Mouse (Mus musculus): ENCODE data around the gene Dpt. TPM values are rescaled to one million over a fixed set of nuclear protein-coding genes. Genes with fewer than 3 reads are reported as not detected.
"Not testable (repeated sequence)": the region's sequence is repeated elsewhere in the genome, so short reads cannot be mapped to it uniquely, and the experiment has no call there.

Gene Dpt
- 44.5 and 47.2 TPM in 2 replicates for polyA plus RNA-seq (2012; rRNA removed)

DNA sequence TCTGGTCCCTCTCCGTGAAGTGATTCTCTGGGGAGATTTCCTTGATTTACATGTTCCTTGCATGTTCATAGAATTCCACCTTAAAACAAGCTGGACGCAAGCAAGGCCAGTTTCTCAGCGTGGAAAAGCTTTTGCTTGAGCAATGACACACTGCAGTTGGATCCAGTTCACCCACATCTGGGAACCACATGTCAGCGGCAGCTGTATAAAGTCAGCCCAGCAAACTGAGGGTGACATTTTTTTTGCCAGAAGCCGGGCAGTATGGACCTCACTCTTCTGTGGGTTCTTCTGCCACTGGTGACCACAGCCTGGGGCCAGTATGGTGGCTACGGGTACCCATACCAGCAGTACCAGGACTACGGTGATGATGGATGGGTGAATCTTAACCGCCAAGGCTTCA, at the start of gene Dpt:
Gene Dpt, plus strand, starts transcription at position 174 of the 400 bp plus-strand sequence.
- no peak for DNase-seq (ENCODE audit: low read depth, low spot score)
- 80% methylated on average over 8 of the region's 8 CpGs for WGBS

DNA sequence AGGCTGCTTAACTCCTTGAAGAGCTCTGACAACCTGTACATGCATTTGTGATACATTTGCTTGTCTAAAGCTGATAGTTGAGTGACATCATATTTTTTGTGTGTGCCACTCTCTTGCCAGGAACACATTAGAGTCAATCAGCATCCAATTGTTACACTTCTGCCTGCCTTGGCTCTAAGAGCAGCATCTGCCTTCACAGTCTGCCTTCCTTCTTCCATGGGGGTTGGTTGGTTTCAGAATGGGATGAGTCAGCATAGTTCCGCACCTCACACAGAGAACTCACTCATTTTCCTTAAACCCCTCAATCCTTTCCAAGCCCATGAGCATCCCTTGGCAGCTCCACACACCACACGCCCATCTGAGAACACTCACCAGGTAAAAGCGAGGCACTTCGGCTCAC, 42.7 kb upstream of the Dpt start:
- no peak for DNase-seq (ENCODE audit: low read depth, low spot score)
- WGBS, result over 99% methylated on average over 4 of the region's 4 CpGs

- 82% methylated on average over 3 of the region's 3 CpGs for WGBS
- DNase-seq (ENCODE audit: low read depth, low spot score), result no peak
These were observed 40.8 kb upstream of the Dpt start for GRCm38 (mm10) chr1:164755671-164756070.

- no peak for DNase-seq (ENCODE audit: low read depth, low spot score)
- WGBS, result 64% methylated on average over 2 of the region's 2 CpGs
These were observed 39.5 kb upstream of the Dpt start for GRCm38 (mm10) chr1:164756951-164757350.

GRCm38 (mm10) chr1:164758401-164758800, 38.0 kb upstream of the Dpt start:
- DNase-seq (ENCODE audit: low read depth, low spot score), result no peak
- WGBS, result 58% methylated on average over 2 of the region's 2 CpGs

DNA sequence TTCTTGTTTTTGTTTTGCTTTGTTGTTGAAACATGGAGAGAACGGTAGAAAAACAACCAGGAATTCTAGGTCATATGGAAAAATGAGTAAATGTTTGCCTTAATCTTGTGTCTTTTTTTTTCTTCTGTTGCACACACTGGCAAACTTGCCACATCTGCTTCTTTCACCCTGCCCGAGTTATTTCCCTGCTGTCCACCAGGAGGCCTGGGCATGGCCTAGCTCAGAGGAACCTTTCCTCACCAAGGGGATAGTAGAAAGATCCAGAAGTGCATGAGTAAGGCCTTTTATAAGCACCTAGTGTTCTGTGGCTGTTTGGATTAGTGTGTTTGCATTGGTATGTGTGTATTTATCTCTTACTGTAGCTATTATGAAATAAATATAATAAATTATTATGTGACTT, 34.2 kb upstream of the Dpt start:
- WGBS, result 40% methylated on average over 2 of the region's 2 CpGs
- DNase-seq (ENCODE audit: low read depth, low spot score), result no peak

DNA sequence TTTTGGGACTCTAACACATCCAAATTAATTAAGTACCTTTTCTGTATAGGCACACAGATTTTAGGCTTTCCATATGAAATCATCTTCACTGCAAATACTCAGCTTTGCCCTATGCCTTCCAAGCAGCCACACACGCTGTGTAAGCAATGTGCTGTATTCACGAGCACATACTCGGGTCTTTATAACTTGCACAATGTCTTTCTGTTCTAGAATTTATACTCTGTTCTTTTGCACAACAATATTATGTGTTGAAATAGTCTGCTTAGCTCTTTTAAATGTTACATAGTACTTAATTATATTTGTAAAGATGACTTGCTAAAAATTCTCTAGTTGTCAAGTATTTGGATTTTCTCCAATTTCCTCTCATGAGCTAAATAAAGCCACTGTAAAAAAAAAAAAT, 29.8 kb upstream of the Dpt start:
- 78% methylated on average over 3 of the region's 3 CpGs for WGBS
- no peak for DNase-seq (ENCODE audit: low read depth, low spot score)

DNA sequence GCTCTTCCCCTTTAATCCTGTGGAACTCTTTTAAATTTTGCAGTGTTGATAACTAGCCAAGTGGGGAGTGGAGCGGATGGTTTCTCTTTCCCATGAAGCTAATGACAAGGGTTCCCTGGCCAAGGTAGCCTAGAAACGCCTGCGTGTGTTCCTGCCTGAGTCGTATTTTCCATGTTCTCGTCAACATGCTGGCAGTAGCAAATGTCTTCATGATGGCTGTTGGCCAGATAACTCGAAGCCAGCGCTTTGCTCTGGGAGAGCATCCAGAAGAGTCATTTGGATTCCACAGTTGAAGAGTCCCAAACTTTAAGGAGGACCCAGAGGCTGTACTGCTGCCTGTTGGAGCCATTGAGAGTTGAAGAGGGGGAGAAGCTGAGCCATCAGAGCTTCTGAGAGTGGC, 25.8 kb upstream of the Dpt start:
- WGBS, result 39% methylated on average over 7 of the region's 7 CpGs
- DNase-seq (ENCODE audit: low read depth, low spot score), result no peak

DNA sequence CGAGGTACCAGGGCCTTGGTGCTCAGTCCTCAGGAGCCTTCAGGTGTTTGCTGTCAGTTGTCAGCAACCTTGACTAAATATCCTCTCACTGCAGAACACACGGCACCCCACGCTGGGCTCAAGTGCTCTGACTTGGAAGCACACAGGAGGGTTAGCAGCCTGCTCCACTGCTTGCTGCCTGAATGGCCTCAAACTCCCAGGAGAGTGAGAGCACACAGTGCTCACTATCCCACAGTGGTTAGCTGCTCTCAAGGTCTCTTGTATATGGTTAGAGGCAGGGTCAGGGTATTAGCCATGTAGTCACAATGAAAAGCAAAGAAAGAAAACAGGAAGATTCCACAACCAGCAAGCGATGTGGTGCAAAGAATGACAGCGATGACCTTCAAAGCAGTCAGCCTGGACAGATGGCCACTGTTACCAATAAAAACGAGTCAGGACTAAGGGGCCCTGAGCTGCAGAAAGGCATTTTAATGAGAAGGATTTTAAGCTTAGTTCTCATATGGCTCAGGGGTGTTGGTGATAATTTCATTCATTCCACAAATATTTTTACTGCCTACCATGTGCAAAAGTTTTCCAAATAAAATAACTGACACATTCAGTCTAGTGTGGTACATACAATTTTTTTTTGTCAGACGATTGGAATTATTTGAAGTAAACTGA, 15.5 kb upstream of the Dpt start:
- WGBS, result 64% methylated on average over 7 of the region's 7 CpGs
- no peak for DNase-seq (ENCODE audit: low read depth, low spot score)

DNA sequence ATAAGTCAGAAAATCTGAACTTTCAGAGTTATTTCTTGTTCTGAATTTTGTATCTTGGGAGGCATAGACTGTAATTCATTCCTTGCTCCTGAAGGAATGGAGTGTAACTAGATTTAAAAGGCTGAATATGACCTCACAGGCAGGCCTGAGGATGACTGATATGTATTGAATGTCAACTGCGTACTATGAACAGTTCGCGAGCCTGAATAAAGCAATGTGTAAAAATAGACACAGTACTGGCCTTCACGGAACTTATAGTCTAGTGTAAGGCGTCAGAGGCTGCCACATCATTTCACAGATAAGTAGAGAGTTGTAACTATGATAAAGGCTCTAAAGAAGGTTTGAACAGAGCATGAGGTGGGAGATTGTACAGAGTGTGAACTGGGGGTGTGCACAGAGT, 10.3 kb upstream of the Dpt start:
- WGBS, result 92% methylated on average over 5 of the region's 5 CpGs

DNA sequence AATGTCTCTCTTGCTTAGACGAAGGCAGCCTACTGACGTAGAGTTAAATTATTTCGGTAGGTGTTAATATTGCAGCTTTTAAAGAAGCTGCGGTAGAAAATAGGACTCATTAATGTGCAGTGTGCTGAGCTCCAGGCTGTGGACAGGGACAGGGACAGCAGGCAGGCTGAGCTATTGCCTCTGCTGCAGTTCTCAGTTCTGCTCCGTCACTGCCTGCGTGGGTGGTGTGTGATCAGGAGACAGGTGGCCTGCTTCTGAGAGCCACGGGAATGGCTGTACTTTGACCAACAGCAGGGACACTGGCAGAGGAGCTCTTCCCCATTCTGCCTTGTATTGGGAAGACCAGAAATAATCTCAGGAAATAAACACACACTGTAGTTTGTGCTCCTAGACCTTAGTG, 8.7 kb upstream of the Dpt start:
- 37% methylated on average over 7 of the region's 7 CpGs for whole genome bisulfite sequencing
- peak; percentile 24 for DNase-seq (ENCODE audit: low read depth, low spot score)

More for the DNA sequence above, 10.3 kb upstream of the Dpt start:
- DNase-seq (ENCODE audit: low read depth, low spot score), result no peak

GRCm38 (mm10) chr1:164788292-164788691, 8.2 kb upstream of the Dpt start:
- 64% methylated on average over 7 of the region's 7 CpGs for WGBS
- DNase-seq (ENCODE audit: low read depth, low spot score), result no peak

- WGBS, result 97% methylated on average over 12 of the region's 12 CpGs
- DNase-seq (ENCODE audit: low read depth, low spot score), result not testable (repeated sequence)
These were observed 6.1 kb upstream of the Dpt start for GRCm38 (mm10) chr1:164790296-164790695.

GRCm38 (mm10) chr1:164793049-164793448, 3.4 kb upstream of the Dpt start:
- DNase-seq (ENCODE audit: low read depth, low spot score), result no peak
- 52% methylated on average over 4 of the region's 4 CpGs for WGBS

DNA sequence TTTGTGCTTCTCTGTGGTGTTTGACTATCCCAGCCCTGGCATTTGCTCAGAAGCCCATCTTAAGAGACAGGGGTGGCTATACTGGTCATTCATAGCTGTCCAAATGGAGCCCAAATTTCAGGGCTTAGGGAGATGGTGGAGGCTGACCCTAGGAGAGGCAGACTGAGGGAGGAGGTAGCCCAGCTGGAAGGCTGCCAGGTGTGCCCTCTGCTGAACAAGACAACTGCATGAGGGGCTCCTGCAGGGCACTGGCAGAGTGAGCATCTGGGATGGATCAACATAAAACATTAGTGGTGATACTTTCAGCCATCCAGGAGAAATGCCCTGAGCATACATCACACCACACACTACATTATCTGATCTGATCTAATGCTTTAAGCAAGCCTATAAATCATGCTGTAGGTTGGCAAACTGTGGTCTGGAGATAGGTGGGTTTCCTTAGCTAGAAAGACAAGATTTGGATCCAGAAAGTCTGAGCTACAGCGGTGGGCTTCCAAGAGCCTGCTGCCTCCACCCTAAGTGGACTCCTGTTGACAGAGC, 1.4 kb downstream of the Dpt start:
- WGBS, result 69% methylated on average over 1 of the region's 1 CpGs
- DNase-seq (ENCODE audit: low read depth, low spot score), result no peak

DNA sequence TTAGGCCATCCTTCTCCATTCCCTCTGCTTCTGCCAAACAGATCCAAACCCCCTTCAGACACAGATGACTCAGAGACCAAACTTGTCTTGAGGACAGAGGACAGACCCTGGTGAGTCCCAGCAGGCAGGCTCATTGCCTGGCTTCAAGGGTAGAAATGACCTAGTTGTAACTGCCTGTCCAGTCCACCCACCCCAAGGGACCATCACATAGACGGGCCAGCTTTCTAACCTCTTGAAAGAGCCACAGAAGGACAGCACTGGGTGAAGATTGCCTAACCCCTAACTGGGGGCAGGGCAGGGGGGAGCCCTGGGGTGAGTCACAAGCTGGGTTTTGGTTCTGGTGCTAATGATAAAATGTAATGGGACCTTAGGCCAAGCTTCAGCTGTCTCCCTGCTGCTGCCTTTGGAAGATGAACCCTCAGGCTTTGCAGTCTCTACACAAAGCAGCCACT, 2.1 kb downstream of the Dpt start:
- DNase-seq (ENCODE audit: low read depth, low spot score), result no peak
- 55% methylated on average over 1 of the region's 1 CpGs for WGBS

DNA sequence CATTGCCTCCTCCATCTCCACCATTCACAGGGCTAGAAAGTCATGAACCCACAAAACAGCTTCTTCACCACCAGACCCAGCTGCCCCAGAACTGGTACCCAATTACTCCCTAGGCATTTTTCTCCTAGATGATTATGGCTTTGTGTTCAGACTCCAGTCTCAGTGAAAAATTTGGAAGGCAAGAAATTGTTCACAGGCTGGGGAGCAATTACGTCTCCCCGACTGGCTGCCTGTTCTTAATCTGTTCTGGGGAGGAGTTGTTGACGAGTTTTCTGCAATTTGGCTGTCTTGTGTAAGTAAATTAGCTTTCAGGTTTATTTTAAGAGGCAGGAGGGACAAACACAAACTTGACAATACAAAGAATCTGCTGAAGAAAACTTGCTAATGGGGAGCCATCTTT, 2.7 kb downstream of the Dpt start:
- DNase-seq (ENCODE audit: low read depth, low spot score), result no peak
- 74% methylated on average over 3 of the region's 3 CpGs for WGBS

GRCm38 (mm10) chr1:164804277-164804676, 7.8 kb downstream of the Dpt start:
- WGBS, result 84% methylated on average over 11 of the region's 11 CpGs
- DNase-seq (ENCODE audit: low read depth, low spot score), result no peak

DNA sequence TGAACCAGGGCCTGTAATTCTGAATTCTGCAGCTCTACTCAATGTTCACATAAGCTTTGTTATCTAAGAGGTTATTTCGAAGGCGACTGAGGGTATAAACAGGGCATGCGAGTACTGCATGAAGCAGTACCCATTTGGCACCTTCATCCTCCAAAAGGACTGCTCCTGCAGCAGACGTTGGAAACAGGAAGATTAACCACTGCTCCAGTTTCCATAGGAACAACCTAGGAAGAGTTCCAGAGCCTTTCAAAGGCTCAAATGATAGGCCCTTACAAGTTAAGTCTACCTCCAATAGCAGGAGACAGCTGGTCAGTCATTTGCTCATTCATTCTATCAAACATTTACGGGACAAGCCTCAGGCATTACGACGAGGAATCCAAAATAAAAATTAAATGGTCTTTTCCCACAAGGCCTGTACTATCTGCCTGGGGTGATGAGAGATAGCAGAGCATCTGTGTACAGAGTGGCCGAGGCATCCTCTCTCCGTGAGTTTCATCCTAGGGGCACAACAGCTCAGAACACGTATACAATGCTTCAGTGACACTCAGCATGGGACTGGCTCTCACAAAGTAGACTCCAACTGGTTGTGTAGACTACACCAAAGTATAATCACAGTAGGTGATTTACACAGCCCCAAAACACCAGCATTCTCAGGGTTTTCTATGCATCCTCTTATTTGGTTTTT, 8.4 kb downstream of the Dpt start:
- 80% methylated on average over 10 of the region's 10 CpGs for WGBS

DNA sequence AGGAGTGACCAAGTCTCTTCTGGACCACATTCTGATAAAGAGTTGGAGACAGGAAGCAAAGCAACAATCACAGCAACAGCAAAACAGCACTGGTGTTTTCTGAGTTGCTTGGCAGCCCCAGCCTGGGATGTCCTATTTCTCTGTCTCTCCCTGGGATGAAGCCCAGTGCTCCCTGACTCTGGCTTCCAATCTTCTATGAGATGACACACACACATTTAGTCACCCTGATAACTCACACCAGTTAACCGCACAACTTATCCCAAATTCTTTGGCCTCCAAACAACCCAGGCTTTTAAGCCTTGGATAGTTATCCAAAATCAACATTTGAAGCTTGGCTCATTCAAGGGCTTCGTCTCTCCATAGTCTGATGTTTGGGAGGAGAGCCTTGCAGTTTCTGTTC, 12.9 kb downstream of the Dpt start:
- no peak for DNase-seq (ENCODE audit: low read depth, low spot score)
- WGBS, result 72% methylated on average over 2 of the region's 2 CpGs

More for the DNA sequence above, 8.4 kb downstream of the Dpt start:
- no peak for DNase-seq (ENCODE audit: low read depth, low spot score)

GRCm38 (mm10) chr1:164811296-164811695, 14.9 kb downstream of the Dpt start:
- DNase-seq (ENCODE audit: low read depth, low spot score), result no peak
- 87% methylated on average over 3 of the region's 3 CpGs for WGBS

All from large intestine, adult 2 months (tissue).